Mouse (Mus musculus): ENCODE measurements around the gene Sppl2a.
"Not testable (repeated sequence)": the region's sequence is repeated elsewhere in the genome, so short reads cannot be mapped to it uniquely, and the experiment has no call there.

The Sppl2a gene

GRCm38 (mm10) chr2:126932897-126933641 is at the start of gene Sppl2a:
Gene Sppl2a (minus strand): TSS chr2:126933235.
- DNase-seq (ENCODE audit: low spot score in 2 of 2) = peak; percentile 79

GRCm38 (mm10) chr2:126977428-126977827 is 44.4 kb upstream of the Sppl2a start:
- no peak for DNase-seq (ENCODE audit: low spot score in 2 of 2)

- DNase-seq (ENCODE audit: low spot score in 2 of 2) = no peak
These were observed 28.7 kb upstream of the Sppl2a start for GRCm38 (mm10) chr2:126961696-126962095.

GRCm38 (mm10) chr2:126955671-126956070 is 22.6 kb upstream of the Sppl2a start:
- DNase-seq (ENCODE audit: low spot score in 2 of 2) = no peak

- no peak for DNase-seq (ENCODE audit: low spot score in 2 of 2)
These were observed 18.1 kb upstream of the Sppl2a start for GRCm38 (mm10) chr2:126951085-126951484.

- DNase-seq (ENCODE audit: low spot score in 2 of 2) = no peak
These were observed 17.4 kb upstream of the Sppl2a start for GRCm38 (mm10) chr2:126950453-126950852.

- DNase-seq (ENCODE audit: low spot score in 2 of 2) = no peak
These were observed 16.8 kb upstream of the Sppl2a start for GRCm38 (mm10) chr2:126949856-126950255.

GRCm38 (mm10) chr2:126949297-126949696 is 16.3 kb upstream of the Sppl2a start:
- DNase-seq (ENCODE audit: low spot score in 2 of 2) = not testable (repeated sequence)

GRCm38 (mm10) chr2:126948231-126948630 is 15.2 kb upstream of the Sppl2a start:
- DNase-seq (ENCODE audit: low spot score in 2 of 2) = no peak

GRCm38 (mm10) chr2:126947646-126948045 is 14.6 kb upstream of the Sppl2a start:
- DNase-seq (ENCODE audit: low spot score in 2 of 2) = no peak

GRCm38 (mm10) chr2:126943211-126943610 is 10.2 kb upstream of the Sppl2a start:
- DNase-seq (ENCODE audit: low spot score in 2 of 2) = no peak

GRCm38 (mm10) chr2:126940314-126940866 is 7.4 kb upstream of the Sppl2a start:
- no peak for DNase-seq (ENCODE audit: low spot score in 2 of 2)

- no peak for DNase-seq (ENCODE audit: low spot score in 2 of 2)
These were observed 5.0 kb upstream of the Sppl2a start for GRCm38 (mm10) chr2:126938069-126938468.

- DNase-seq (ENCODE audit: low spot score in 2 of 2) = no peak
These were observed 886 bp upstream of the Sppl2a start for GRCm38 (mm10) chr2:126933921-126934320.

- DNase-seq (ENCODE audit: low spot score in 2 of 2) = peak in 1 of 2 experiments; percentile 44
These were observed 656 bp downstream of the Sppl2a start for GRCm38 (mm10) chr2:126932261-126932896.

- no peak for DNase-seq (ENCODE audit: low spot score in 2 of 2)
These were observed 1.3 kb downstream of the Sppl2a start for GRCm38 (mm10) chr2:126931784-126932183.

- no peak for DNase-seq (ENCODE audit: low spot score in 2 of 2)
These were observed 4.4 kb downstream of the Sppl2a start for GRCm38 (mm10) chr2:126928681-126929080.

- no peak for DNase-seq (ENCODE audit: low spot score in 2 of 2)
These were observed 12.5 kb downstream of the Sppl2a start for GRCm38 (mm10) chr2:126920358-126921060.

- DNase-seq (ENCODE audit: low spot score in 2 of 2) = no peak
These were observed 16.8 kb downstream of the Sppl2a start for GRCm38 (mm10) chr2:126916236-126916635.

GRCm38 (mm10) chr2:126914096-126914495 is 18.9 kb downstream of the Sppl2a start:
- DNase-seq (ENCODE audit: low spot score in 2 of 2) = no peak

GRCm38 (mm10) chr2:126904162-126904561 is 28.9 kb downstream of the Sppl2a start:
- DNase-seq (ENCODE audit: low spot score in 2 of 2) = no peak

GRCm38 (mm10) chr2:126897511-126897910 is 35.5 kb downstream of the Sppl2a start:
- DNase-seq (ENCODE audit: low spot score in 2 of 2) = no peak
